Comparison of ENCODE assay signal across 18 mouse cellular contexts in the genomic region with DNA sequence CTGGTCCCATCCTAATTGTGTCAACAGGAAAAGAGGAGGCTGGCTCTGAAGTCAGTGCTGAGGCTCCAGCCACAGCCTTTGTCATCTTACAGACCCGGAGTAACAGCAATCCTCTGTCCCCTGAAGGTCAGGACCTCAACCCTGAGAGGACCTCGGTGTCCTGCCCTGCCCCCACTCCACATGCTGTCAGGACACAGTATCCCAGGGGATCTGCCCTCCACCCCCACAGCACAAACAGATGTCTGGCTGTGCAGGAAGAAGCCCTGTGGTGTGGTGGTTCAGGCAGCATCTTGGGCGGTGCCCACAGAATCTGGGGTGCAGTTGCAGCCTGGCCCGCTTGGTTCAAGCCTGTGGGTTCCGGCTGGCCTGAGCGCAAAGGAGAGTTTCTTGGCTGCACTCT. TPM values are rescaled to one million over a fixed set of nuclear protein-coding genes. Genes with fewer than 3 reads are reported as not detected.
DNase-seq lines count a peak whose midpoint lies in the region; ATAC-seq and TF ChIP-seq lines count a peak whose summit lies in the region.
"Had no signal": no experiment of that assay in that cellular context is flagged by ENCODE, and none has a peak within 500 bp of the region (broad histone marks: within the 10 kb centered on the region; RNA-seq: fewer than 3 reads in every experiment).

No protein-coding gene starts in this region.

- H3K79me2 ChIP-seq in myocyte (ENCODE audit: control insufficient read depth, insufficient read depth) = no peaks in the 10 kb centered on the region

- 30% methylated on average over 6 of the region's 6 CpGs for WGBS in embryonic facial prominence, embryonic 11.5 days

- TF ChIP-seq POLR2A in myocyte (IDR thresholded peaks at IDR 0.05; ENCODE audit: insufficient read length, low read depth) = no peak

- H3K27me3 ChIP-seq in embryonic facial prominence, embryonic 11.5 days (ENCODE audit: control insufficient read depth, insufficient read depth, low read length) = no peaks in the 10 kb centered on the region
- no peaks in the 10 kb centered on the region for H3K27me3 ChIP-seq in myocyte (ENCODE audit: control insufficient read depth, insufficient read depth, insufficient read length)
- H3K27me3 ChIP-seq: hindbrain, embryonic 15.5 days; neural tube, embryonic 13.5 days had no signal

- 0 out of 2 replicates have a peak, but pooled peaks cover 4% of the 10 kb centered on the region for H3K4me1 ChIP-seq in embryonic facial prominence, embryonic 11.5 days (ENCODE audit: control insufficient read depth, insufficient read depth, low read length)

- no peak overlapping the region for H3K9ac ChIP-seq in embryonic facial prominence, embryonic 11.5 days (replicated peaks; ENCODE audit: low read length)
- H3K9ac ChIP-seq: embryonic facial prominence, embryonic 15.5 days; hindbrain, embryonic 15.5 days; neural tube, embryonic 13.5 days had no signal

- no peak for TF ChIP-seq CTCF in gastrocnemius, adult 2 months (IDR thresholded peaks at IDR 0.05)

- no peaks in the 10 kb centered on the region for H3K9me3 ChIP-seq in embryonic facial prominence, embryonic 11.5 days (replicated peaks; ENCODE audit: control insufficient read depth, low read length)
- H3K9me3 ChIP-seq: embryonic facial prominence, embryonic 15.5 days; hindbrain, embryonic 15.5 days; neural tube, embryonic 13.5 days had no signal

- H3ac ChIP-seq in myocyte (ENCODE audit: control insufficient read depth, insufficient read length) = no peak overlapping the region

- peak; percentile 65 for DNase-seq in gastrocnemius, adult 2 months
- DNase-seq in gastrocnemius, postnatal 25 days = no peak
- DNase-seq in lung, postnatal 10 days = peak; percentile 18
- DNase-seq in lung, postnatal 14 days = no peak
- no peak for DNase-seq in embryonic facial prominence, embryonic 11.5 days (ENCODE audit: low spot score)
- DNase-seq in left cerebral cortex, postnatal 25 days (ENCODE audit: low spot score in 2 of 2) = no peak
- DNase-seq: cerebellum, adult 2 months; cerebellum, postnatal 36 days; kidney, adult 11 months; kidney, postnatal 10 days; lung, adult 18-20 months; lung, postnatal 36 days had no signal

- H3K4me2 ChIP-seq in embryonic facial prominence, embryonic 11.5 days (ENCODE audit: low read depth, low read length) = no peak overlapping the region
- H3K4me2 ChIP-seq in myocyte (ENCODE audit: low read depth) = peak overlapping the region; percentile 37
- H3K4me2 ChIP-seq: embryonic facial prominence, embryonic 15.5 days; hindbrain, embryonic 15.5 days; liver, embryonic 11.5 days; neural tube, embryonic 13.5 days had no signal

- intact Hi-C loops in gastrocnemius, adult 2 months (cut with DNase I) = no loop called here
- intact Hi-C loops in left cerebral cortex, postnatal 25 days (cut with DNase I) = no loop called here

- peak overlapping the region; percentile 36; the same call in 1 of the 2 replicates for H3K27ac ChIP-seq in gastrocnemius, adult 2 months
- H3K27ac ChIP-seq in embryonic facial prominence, embryonic 11.5 days (replicated peaks; ENCODE audit: low read depth, low read length) = no peak overlapping the region
- H3K27ac ChIP-seq: embryonic facial prominence, embryonic 15.5 days; hindbrain, embryonic 15.5 days; layer of hippocampus, adult 2 months; neural tube, embryonic 13.5 days had no signal

- H3K36me3 ChIP-seq in embryonic facial prominence, embryonic 11.5 days (replicated peaks; ENCODE audit: control insufficient read depth, insufficient read depth, low read depth, low read length) = no peaks in the 10 kb centered on the region
- H3K36me3 ChIP-seq in myocyte (ENCODE audit: control insufficient read depth, insufficient read depth) = no peaks in the 10 kb centered on the region
- H3K36me3 ChIP-seq: embryonic facial prominence, embryonic 15.5 days; hindbrain, embryonic 15.5 days; neural tube, embryonic 13.5 days had no signal

- H3K4me3 ChIP-seq in gastrocnemius, adult 2 months = no peak overlapping the region
- no peak overlapping the region for H3K4me3 ChIP-seq in embryonic facial prominence, embryonic 11.5 days (ENCODE audit: low read depth, low read length)
- H3K4me3 ChIP-seq in myocyte = no peak overlapping the region
- H3K4me3 ChIP-seq: embryonic facial prominence, embryonic 15.5 days; hindbrain, embryonic 15.5 days; layer of hippocampus, adult 2 months; neural tube, embryonic 13.5 days had no signal

- ATAC-seq in embryonic facial prominence, embryonic 11.5 days (replicated peaks; ENCODE audit: insufficient number of reproducible peaks, low FRiP score, low TSS enrichment, low read depth) = 0 out of 2 replicates have a peak, but pooled peaks have one; percentile 21

TF ChIP-seq in myocyte, 11 proteins besides CTCF, POLR2A, EP300 and RAD21:
- TF ChIP-seq CEBPB (IDR thresholded peaks at IDR 0.05; ENCODE audit: insufficient read depth, poor library complexity, severe bottlenecking) = no peak
- peak in 2 of 3 experiments; percentile 93 to 96 for TF ChIP-seq MYOD1 (IDR thresholded peaks at IDR 0.05; ENCODE audit: control insufficient read depth in 1 of 3, insufficient read length in 2 of 3, low read depth in 2 of 3)
- no peak for TF ChIP-seq REST (IDR thresholded peaks at IDR 0.05; ENCODE audit: insufficient read depth, insufficient read length)
- TF ChIP-seq TCF3 (IDR thresholded peaks at IDR 0.05; ENCODE audit: insufficient read length, low read depth) = peak; percentile 80
- TF ChIP-seq TCF12 (IDR thresholded peaks at IDR 0.05; ENCODE audit: insufficient read depth, poor library complexity, severe bottlenecking) = peak; percentile 91
- no peak for TF ChIP-seq SRF (IDR thresholded peaks at IDR 0.05; ENCODE audit: control insufficient read depth, insufficient read length, low read depth)
- TF ChIP-seq MAX (IDR thresholded peaks at IDR 0.05; ENCODE audit: low read depth) = no peak
- peak; percentile 31 to 98 (median 89) for TF ChIP-seq MYOG (IDR thresholded peaks at IDR 0.05; ENCODE audit: control insufficient read depth in 1 of 3, insufficient read depth in 1 of 3, insufficient read length in 2 of 3, low read depth in 2 of 3)
- no peak for TF ChIP-seq POLR2AphosphoS2 (IDR thresholded peaks at IDR 0.05; ENCODE audit: insufficient read length, low read depth)

RNA-seq across cellular contexts. Expression of gene Gpc1, which starts 48.9 kb away (rescaled TPM):
- total RNA-seq in gastrocnemius, adult 2 months (2021) = 100 to 1,000 TPM; 214 to 256 TPM
- total RNA-seq in gastrocnemius, postnatal 25 days (2021) = 100 to 1,000 TPM; 246 to 275 TPM
- 37.7 and 41.9 TPM in 2 replicates for polyA plus RNA-seq in embryonic facial prominence, embryonic 11.5 days (2014; fragmentation: Nextera tagmentation; extraction: Ambion mirVana)
- 930 TPM for polyA plus RNA-seq in myocyte (2012; fragmentation: generic; extraction: Trizol)
- 10 to 100 TPM; 73.8 to 81.8 TPM for total RNA-seq in left cerebral cortex, postnatal 25 days (2021)

Comparison
In these comparisons a context has a peak if more than half of its experiments do, and no peak if none do; other contexts are left out.
1. DNase-seq: peak in gastrocnemius, adult 2 months (single experiment) and lung, postnatal 10 days (single experiment); none in gastrocnemius, postnatal 25 days (single experiment), lung, postnatal 14 days (single experiment), embryonic facial prominence, embryonic 11.5 days (single experiment) and left cerebral cortex, postnatal 25 days (0 of 2).